In genomic region chr2:149980419-149980818, GRCm38 (mm10) we compare ENCODE assay signal across 20 mouse cellular contexts.
A peak's percentile ranks its signal among the peaks of the same experiment; 100 is the strongest.
DNase-seq lines count a peak whose midpoint lies in the region; ATAC-seq lines count a peak whose summit lies in the region.
"Had no signal": no experiment of that assay in that cellular context is flagged by ENCODE, and none has a peak within 500 bp of the region (broad histone marks: within the 10 kb centered on the region; RNA-seq: fewer than 3 reads in every experiment).

No protein-coding gene starts in this region.

- H3K4me1 ChIP-seq in midbrain, embryonic 11.5 days (ENCODE audit: control insufficient read depth, insufficient read depth, low read length), result no peaks in the 10 kb centered on the region
- H3K4me1 ChIP-seq in midbrain, embryonic 10.5 days, result peaks cover 14% of the 10 kb centered on the region; the same call in 1 of the 2 replicates
- H3K4me1 ChIP-seq: embryonic facial prominence, embryonic 10.5 days; intestine, embryonic 15.5 days; kidney, embryonic 15.5 days had no signal

- 0 out of 2 replicates have a peak, but pooled peaks have one; percentile 24 for ATAC-seq in cerebellum, adult (ENCODE audit: insufficient number of reproducible peaks, low FRiP score, low TSS enrichment)
- peak; percentile 74 for ATAC-seq in midbrain, embryonic 11.5 days (ENCODE audit: low FRiP score)
- no peak for ATAC-seq in monocyte, adult 5-6 weeks (replicated peaks; ENCODE audit: insufficient number of reproducible peaks, low FRiP score, low TSS enrichment, poor library complexity, severe bottlenecking)
- ATAC-seq: forebrain, embryonic 14.5 days; intestine, embryonic 15.5 days; midbrain, embryonic 16.5 days had no signal

- no peaks in the 10 kb centered on the region for H3K27me3 ChIP-seq in midbrain, embryonic 11.5 days (ENCODE audit: control insufficient read depth, insufficient read depth, low read length)
- H3K27me3 ChIP-seq in midbrain, embryonic 10.5 days (ENCODE audit: low read depth, poor library complexity, severe bottlenecking), result no peaks in the 10 kb centered on the region
- H3K27me3 ChIP-seq: intestine, embryonic 15.5 days; kidney, embryonic 15.5 days had no signal

- DNase-seq in cerebellum, postnatal 10 days, result no peak
- no peak for DNase-seq in midbrain, embryonic 11.5 days (ENCODE audit: low spot score, missing footprints)
- no peak for DNase-seq in midbrain, embryonic 10.5 days (ENCODE audit: low spot score)
- DNase-seq in brain, adult 2 months (ENCODE audit: low read depth, low spot score), result peak; percentile 20
- DNase-seq in gastrocnemius, adult 18-20 months (ENCODE audit: low spot score), result no peak
- DNase-seq in ovary, postnatal 36 days (ENCODE audit: low spot score), result no peak
- DNase-seq: heart, postnatal 14 days; layer of hippocampus, postnatal 36 days; lung, adult 2 months; lung, postnatal 4 days; thymus, postnatal 25 days had no signal

- no peaks in the 10 kb centered on the region for H3K36me3 ChIP-seq in midbrain, embryonic 11.5 days (ENCODE audit: control insufficient read depth, insufficient read depth, low read length)
- H3K36me3 ChIP-seq in midbrain, embryonic 10.5 days, result no peaks in the 10 kb centered on the region
- H3K36me3 ChIP-seq: embryonic facial prominence, embryonic 10.5 days; intestine, embryonic 15.5 days; kidney, embryonic 15.5 days had no signal

- 20% methylated on average over 1 of the region's 1 CpGs for WGBS in midbrain, embryonic 11.5 days
- WGBS in midbrain, embryonic 10.5 days, result 45% methylated on average over 1 of the region's 1 CpGs

- H3K4me3 ChIP-seq in midbrain, embryonic 11.5 days (ENCODE audit: low read depth, low read length), result no peak overlapping the region
- H3K4me3 ChIP-seq in midbrain, embryonic 10.5 days, result no peak overlapping the region
- H3K4me3 ChIP-seq: embryonic facial prominence, embryonic 10.5 days; intestine, embryonic 15.5 days; kidney, embryonic 15.5 days had no signal

- H3K9ac ChIP-seq in midbrain, embryonic 11.5 days (ENCODE audit: low read length), result no peak overlapping the region
- H3K9ac ChIP-seq: intestine, embryonic 15.5 days; kidney, embryonic 15.5 days had no signal

- no peak overlapping the region for H3K27ac ChIP-seq in midbrain, embryonic 11.5 days (ENCODE audit: low read depth, low read length)
- no peak overlapping the region for H3K27ac ChIP-seq in midbrain, embryonic 10.5 days (replicated peaks)
- H3K27ac ChIP-seq: embryonic facial prominence, embryonic 10.5 days; intestine, embryonic 15.5 days; kidney, embryonic 15.5 days had no signal

- no peak overlapping the region for H3K4me2 ChIP-seq in midbrain, embryonic 11.5 days
- H3K4me2 ChIP-seq: heart, embryonic 11.5 days; intestine, embryonic 15.5 days; kidney, embryonic 15.5 days; liver, embryonic 11.5 days had no signal

- H3K9me3 ChIP-seq in midbrain, embryonic 11.5 days (ENCODE audit: control insufficient read depth, low read length), result no peaks in the 10 kb centered on the region
- no peaks in the 10 kb centered on the region for H3K9me3 ChIP-seq in midbrain, embryonic 10.5 days (replicated peaks)
- H3K9me3 ChIP-seq: embryonic facial prominence, embryonic 10.5 days; intestine, embryonic 15.5 days; kidney, embryonic 15.5 days had no signal
